Mouse (Mus musculus) cortical plate, adult 2 months (tissue): ENCODE measurements around the gene Slc7a15. TPM values are rescaled to one million over a fixed set of nuclear protein-coding genes. Genes with fewer than 3 reads are reported as not detected.
A peak's percentile ranks its signal among the peaks of the same experiment; 100 is the strongest.

Experiments used
- H3K27ac ChIP-seq: fragments of 200-500 bp; 2 replicates; pipeline ENCODE4 v1.5.1; 2012; ENCODE audit warnings: low read length, control low read depth, inconsistent platforms; ENCODE audit not compliant: insufficient read depth
- H3K4me1 ChIP-seq: fragments of 200-500 bp; 2 replicates; pipeline ENCODE4 v1.6.1; 2011; ENCODE audit warnings: low read length; ENCODE audit not compliant: control insufficient read depth, insufficient read depth
- H3K4me3 ChIP-seq: fragments of 200-500 bp; 2 replicates; pipeline ENCODE4 v1.5.1; 2011; ENCODE audit warnings: mild to moderate bottlenecking, low read length, control low read depth; ENCODE audit not compliant: insufficient read depth
- CTCF ChIP-seq: fragments of 200-500 bp; IDR thresholded peaks from 2 replicates; pipeline ENCODE4 v1.5.1; 2011; ENCODE audit warnings: mild to moderate bottlenecking, control low read depth, low read length; ENCODE audit not compliant: insufficient read depth; ENCODE audit errors: extremely low read depth
- POLR2A ChIP-seq: fragments of 200-500 bp; IDR thresholded peaks from 2 replicates; pipeline ENCODE4 v1.6.1; 2011; ENCODE audit warnings: mild to moderate bottlenecking, low read length, control low read depth; ENCODE audit not compliant: insufficient read depth; ENCODE audit errors: extremely low read depth
- polyA plus RNA-seq: library from polyadenylated mRNA; depleted of rRNA; stranded (reverse); fragments of >200 nt; gene quantifications from 2 replicates; pipeline ENCODE4 v1.2.3, GENCODE M21; 2012

The Slc7a15 gene
- polyA plus RNA-seq, 1 experiment, result not detected

- Histone ChIP-seq H3K4me3 (no peak overlapping the region), H3K27ac (no peak overlapping the region), H3K4me1 (no peaks in the 10 kb centered on the region)
- no peak for TF ChIP-seq CTCF
- TF ChIP-seq POLR2A, result no peak
These were observed 89.2 kb downstream of the Slc7a15 start for GRCm38 (mm10) chr12:8509693-8510092.

- Histone ChIP-seq H3K4me1 (no peaks in the 10 kb centered on the region), H3K4me3 (no peak overlapping the region), H3K27ac (no peak overlapping the region)
- TF ChIP-seq POLR2A, result no peak
- TF ChIP-seq CTCF, result no peak
These were observed 91.7 kb downstream of the Slc7a15 start for GRCm38 (mm10) chr12:8506954-8507707.

GRCm38 (mm10) chr12:8504131-8504530 lies 94.7 kb downstream of the Slc7a15 start:
- TF ChIP-seq CTCF (no peak), POLR2A (no peak)
- H3K27ac ChIP-seq, result no peak overlapping the region
- H3K4me1 ChIP-seq, result peaks cover 3% of the 10 kb centered on the region; the same call in 1 of the 2 replicates
- H3K4me3 ChIP-seq, result no peak overlapping the region

- TF ChIP-seq CTCF, result peak; percentile 34; the same call in 1 of the 2 replicates
- TF ChIP-seq POLR2A, result no peak
- no peak overlapping the region for H3K27ac ChIP-seq
These were observed 96.3 kb downstream of the Slc7a15 start for GRCm38 (mm10) chr12:8502546-8502945.

GRCm38 (mm10) chr12:8501571-8502305 lies 97.1 kb downstream of the Slc7a15 start:
- peaks cover 3% of the 10 kb centered on the region; the same call in 1 of the 2 replicates for H3K4me1 ChIP-seq
- 0 out of 2 replicates have a peak overlapping the region, but pooled peaks have one; percentile 69 for H3K27ac ChIP-seq
- TF ChIP-seq POLR2A (no peak), CTCF (no peak)
- no peak overlapping the region; the same call in 1 of the 2 replicates for H3K4me3 ChIP-seq

More at GRCm38 (mm10) chr12:8502546-8502945, 96.3 kb downstream of the Slc7a15 start:
- Histone ChIP-seq H3K4me3 (no peak overlapping the region), H3K4me1 (peaks cover 3% of the 10 kb centered on the region; the same call in 1 of the 2 replicates)

- Histone ChIP-seq H3K4me3 (peak overlapping the region; percentile 94), H3K27ac (peak overlapping the region; percentile 92), H3K4me1 (peaks cover 3% of the 10 kb centered on the region; the same call in 1 of the 2 replicates)
- TF ChIP-seq CTCF, result no peak
- no peak for TF ChIP-seq POLR2A
These were observed 98.0 kb downstream of the Slc7a15 start for GRCm38 (mm10) chr12:8500597-8501570.

- peaks cover 3% of the 10 kb centered on the region; the same call in 1 of the 2 replicates for H3K4me1 ChIP-seq
- no peak for TF ChIP-seq CTCF
- TF ChIP-seq POLR2A, result peak; percentile 99
- H3K27ac ChIP-seq, result peak within 1 kb of the TSS; percentile 95
- peak within 1 kb of the TSS; percentile 94 for H3K4me3 ChIP-seq
These were observed 98.8 kb downstream of the Slc7a15 start, which contains the start of gene Rhob for GRCm38 (mm10) chr12:8499871-8500596. Gene Rhob (minus strand): TSS chr12:8500009.
